Mouse (Mus musculus) right cerebral cortex, postnatal 10 days (tissue): Measurements from ENCODE around the gene Tectb.
"Not testable (repeated sequence)": the region's sequence is repeated elsewhere in the genome, so short reads cannot be mapped to it uniquely, and the experiment has no call there.

Experiments used
- DNase-seq, 2 experiments: peaks; one replicate each; pipeline ENCODE4 v3.0.0; 2021; ENCODE audit warnings: low spot score in 2 of 2

Gene Tectb

GRCm38 (mm10) chr19:55180433-55180832, at the start of gene Tectb:
Gene Tectb, plus strand, starts transcription at chr19:55180733.
- DNase-seq, result no peak

- DNase-seq, result no peak
Measured at GRCm38 (mm10) chr19:55131747-55132146, 48.8 kb upstream of the Tectb start.

GRCm38 (mm10) chr19:55132476-55132875, 48.1 kb upstream of the Tectb start:
- no peak for DNase-seq

- no peak for DNase-seq
Measured at GRCm38 (mm10) chr19:55134521-55134920, 46.0 kb upstream of the Tectb start.

- DNase-seq, result no peak
Measured at GRCm38 (mm10) chr19:55135918-55136317, 44.6 kb upstream of the Tectb start.

GRCm38 (mm10) chr19:55136693-55137427, 43.7 kb upstream of the Tectb start:
- DNase-seq, result no peak

GRCm38 (mm10) chr19:55137884-55138283, 42.6 kb upstream of the Tectb start:
- no peak for DNase-seq

- DNase-seq, result no peak
Measured at GRCm38 (mm10) chr19:55138506-55138905, 42.0 kb upstream of the Tectb start.

GRCm38 (mm10) chr19:55139301-55139700, 41.2 kb upstream of the Tectb start:
- DNase-seq, result no peak

GRCm38 (mm10) chr19:55143391-55144300, 36.9 kb upstream of the Tectb start:
- no peak for DNase-seq

- DNase-seq, result no peak
Measured at GRCm38 (mm10) chr19:55144691-55145090, 35.8 kb upstream of the Tectb start.

- DNase-seq, result no peak
Measured at GRCm38 (mm10) chr19:55145136-55145535, 35.4 kb upstream of the Tectb start.

GRCm38 (mm10) chr19:55147568-55147967, 33.0 kb upstream of the Tectb start:
- DNase-seq, result no peak

- no peak for DNase-seq
Measured at GRCm38 (mm10) chr19:55148109-55148508, 32.4 kb upstream of the Tectb start.

- no peak for DNase-seq
Measured at GRCm38 (mm10) chr19:55149646-55150045, 30.9 kb upstream of the Tectb start.

- DNase-seq, result not testable (repeated sequence)
Measured at GRCm38 (mm10) chr19:55152274-55152673, 28.3 kb upstream of the Tectb start.

GRCm38 (mm10) chr19:55152983-55153382, 27.6 kb upstream of the Tectb start:
- no peak for DNase-seq

GRCm38 (mm10) chr19:55157029-55157428, 23.5 kb upstream of the Tectb start:
- no peak for DNase-seq

GRCm38 (mm10) chr19:55158606-55159005, 21.9 kb upstream of the Tectb start:
- DNase-seq, result peak; percentile 39 to 47

- DNase-seq, result no peak
Measured at GRCm38 (mm10) chr19:55159826-55160225, 20.7 kb upstream of the Tectb start.

GRCm38 (mm10) chr19:55162271-55162670, 18.3 kb upstream of the Tectb start:
- DNase-seq, result no peak

- DNase-seq, result no peak
Measured at GRCm38 (mm10) chr19:55164162-55164561, 16.4 kb upstream of the Tectb start.
